Comparison of ENCODE assay signal across 8 mouse cellular contexts in the genomic region with DNA sequence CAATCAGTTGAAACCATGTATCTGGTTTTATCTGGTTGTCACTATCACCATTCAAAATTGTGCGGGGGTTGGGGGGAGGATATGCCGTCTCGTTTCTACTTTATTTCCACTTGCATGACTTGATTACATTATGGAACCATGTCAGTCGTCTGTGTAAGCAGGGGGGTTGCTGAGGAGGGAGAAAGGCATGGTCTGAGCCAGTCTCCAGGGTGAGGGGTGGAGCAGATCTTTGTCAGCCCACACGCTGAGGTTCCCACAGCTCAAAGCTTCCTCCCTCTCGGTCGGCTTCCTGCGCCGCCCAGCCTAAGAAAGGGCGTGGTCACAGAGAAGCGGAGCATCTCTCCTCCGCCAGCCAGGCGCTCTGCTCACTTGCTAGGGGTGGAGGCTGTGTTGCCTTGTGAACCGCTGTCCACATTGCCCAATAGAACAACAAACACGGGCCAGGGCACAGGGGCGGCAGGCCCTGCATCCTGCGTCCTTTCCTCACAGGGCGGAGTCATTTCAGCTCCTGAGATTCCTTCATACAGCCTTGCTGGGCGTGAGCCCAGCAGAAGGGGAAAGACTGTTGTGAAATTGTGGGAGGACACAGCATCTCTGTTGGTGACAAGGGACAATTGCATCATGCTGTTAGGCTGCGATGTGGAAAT. TPM values are rescaled to one million over a fixed set of nuclear protein-coding genes. Genes with fewer than 3 reads are reported as not detected.
DNase-seq lines count a peak whose midpoint lies in the region; ATAC-seq and TF ChIP-seq lines count a peak whose summit lies in the region.

No protein-coding gene starts in this region.

- H3K4me1 ChIP-seq in cortical plate, adult 2 months (ENCODE audit: control insufficient read depth, insufficient read depth, low read length) = peaks cover 2% of the 10 kb centered on the region; the same call in 1 of the 2 replicates

- peak; percentile 71 for DNase-seq in gastrocnemius, postnatal 10 days
- peak; percentile 35 for DNase-seq in hindlimb bud, embryonic 11.5 days (ENCODE audit: extremely low spot score, low read depth, low spot score)
- peak; percentile 47 to 77 for DNase-seq in left cerebral cortex, adult 8-10 months (ENCODE audit: low spot score in 2 of 2)
- DNase-seq in right cerebral cortex, postnatal 10 days (ENCODE audit: low spot score in 2 of 2) = peak; percentile 87 to 92
- DNase-seq in urinary bladder, postnatal 14 days (ENCODE audit: low spot score) = peak; percentile 85

- peak; percentile 73 for TF ChIP-seq POLR2A in cortical plate, adult 2 months (IDR thresholded peaks at IDR 0.05; ENCODE audit: extremely low read depth, insufficient read depth, low read length)

- peak; percentile 92 for ATAC-seq in activated CD4-positive, CD25-positive, alpha-beta regulatory T cell, adult 4 months
- peak; percentile 77 for ATAC-seq in megakaryocyte, adult 5-6 weeks (ENCODE audit: poor library complexity, severe bottlenecking)

- no peak for TF ChIP-seq CTCF in cortical plate, adult 2 months (IDR thresholded peaks at IDR 0.05; ENCODE audit: extremely low read depth, insufficient read depth, low read length)

- H3K27ac ChIP-seq in cortical plate, adult 2 months (ENCODE audit: insufficient read depth, low read length) = 0 out of 2 replicates have a peak overlapping the region, but pooled peaks have one; percentile 33

- peak overlapping the region; percentile 41 for H3K4me3 ChIP-seq in cortical plate, adult 2 months (ENCODE audit: insufficient read depth, low read length)

RNA-seq across cellular contexts. Expression of a gene that starts 38.5 kb away (rescaled TPM):
- 10 to 100 TPM in 1 of 2 experiments, 1 to 10 TPM in 1; 6.3 to 10.3 TPM for polyA plus RNA-seq in activated CD4-positive, CD25-positive, alpha-beta regulatory T cell, adult 4 months (2017; shearing (Covaris generic))
- 11.3 and 12.0 TPM in 2 replicates for polyA plus RNA-seq in cortical plate, adult 2 months (2012; rRNA removed)
- 1 to 10 TPM; 3.3 to 5.4 TPM for total RNA-seq in gastrocnemius, postnatal 10 days (2021)
- 1 to 10 TPM; 6.2 to 9.9 (median 7.2) TPM for total RNA-seq in left cerebral cortex, adult 8-10 months (2022)
- total RNA-seq in megakaryocyte, adult 5-6 weeks (2015) = 14.9 and 16.4 TPM in 2 replicates
- total RNA-seq in megakaryocyte, adult 5-6 weeks (2017) = 21.1 and 49.6 TPM in 2 replicates

Comparison
In these comparisons a context has a peak if more than half of its experiments do, and no peak if none do; other contexts are left out.
1. Peak in every context shown above with its lines: DNase-seq, ATAC-seq, H3K4me3 ChIP-seq and H3K27ac ChIP-seq.
2. DNase-seq: peak in every context shown above with its lines; median percentile 90 in right cerebral cortex, postnatal 10 days; 85 in urinary bladder, postnatal 14 days; 71 in gastrocnemius, postnatal 10 days; 62 in left cerebral cortex, adult 8-10 months; 35 in hindlimb bud, embryonic 11.5 days.